Mouse (Mus musculus): ENCODE measurements at regions not wholly inside any gene's neighbourhood (a gene's known extent, or its start where the extent isn't known, plus 50 kb on each side); places are given as distances from the start of the nearest gene placed in this dataset.

GRCm38 (mm10) chr5:12233377-12234096 lies 149.6 kb upstream of the Sema3d start:
- DNase-seq, result no peak

DNA sequence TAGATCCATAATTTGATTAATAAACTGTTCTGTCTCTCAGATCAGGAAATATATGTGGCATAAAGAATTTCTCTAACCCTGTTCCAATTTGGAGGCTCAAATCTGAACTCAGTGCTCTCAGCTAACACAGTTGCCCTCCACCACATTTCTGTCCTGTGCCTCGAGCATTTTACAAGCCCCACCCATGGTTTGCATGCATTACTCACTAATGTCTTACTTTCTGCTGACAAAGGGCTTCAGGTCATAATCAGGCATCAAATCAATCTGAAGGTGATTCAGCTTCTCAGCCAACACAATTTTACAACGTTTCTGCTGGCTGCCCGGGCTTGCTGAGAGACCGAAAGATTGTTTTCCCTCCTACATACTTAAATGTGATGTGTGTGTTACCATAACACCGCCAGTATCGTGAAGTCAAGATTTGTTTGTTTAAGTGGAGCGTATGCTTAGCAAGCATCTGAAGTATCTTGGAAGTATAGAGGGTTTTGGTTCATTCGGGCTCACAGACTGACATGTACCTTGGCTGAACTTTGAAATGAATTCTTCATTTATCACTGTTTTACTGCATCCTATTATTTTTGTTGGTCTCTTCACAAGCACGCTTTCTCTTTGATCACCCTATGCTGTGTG lies 139.9 kb upstream of the Sema3d start:
- no peak for DNase-seq

DNA sequence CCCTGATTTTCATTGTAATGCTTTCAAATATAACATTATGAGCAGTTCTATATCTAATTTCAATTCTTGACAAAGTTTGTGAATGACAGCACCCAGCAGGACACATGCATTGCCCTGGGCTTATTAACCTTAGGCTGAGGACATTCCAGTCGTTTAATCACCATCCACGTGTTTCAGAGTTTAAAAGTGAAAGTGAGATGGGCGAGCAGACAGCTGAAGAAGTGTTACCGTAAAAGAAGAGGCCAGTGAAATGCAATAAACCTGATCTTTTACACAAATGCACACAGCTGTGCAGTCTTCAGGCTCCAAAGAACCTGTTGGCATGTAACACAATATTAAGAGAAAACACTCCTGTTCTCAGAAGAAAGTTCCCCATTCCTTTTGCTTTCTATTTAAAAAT lies 89.5 kb upstream of the Sema3d start:
- DNase-seq, result no peak

DNA sequence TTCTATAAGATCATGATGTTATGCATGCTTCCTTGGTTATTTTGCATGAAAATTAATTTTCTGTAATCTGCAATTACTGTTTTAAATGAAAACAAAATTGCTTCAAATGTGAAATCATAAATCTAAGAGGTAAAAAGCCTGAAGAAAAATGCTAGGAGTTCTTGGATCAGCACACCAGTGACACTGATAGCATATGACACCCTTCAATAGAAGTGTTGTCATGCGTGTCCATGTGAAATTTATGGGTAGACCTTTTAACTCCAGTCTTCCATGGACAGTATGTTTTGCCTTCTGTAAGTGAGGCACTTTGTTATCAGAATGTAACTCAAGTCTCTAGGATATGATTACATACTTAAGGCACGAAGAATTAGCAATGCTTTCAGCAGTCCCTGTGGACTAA lies 85.9 kb upstream of the Sema3d start:
- DNase-seq, result no peak

- no peak for DNase-seq
Observed at GRCm38 (mm10) chr5:12301833-12302808, 81.1 kb upstream of the Sema3d start.

DNA sequence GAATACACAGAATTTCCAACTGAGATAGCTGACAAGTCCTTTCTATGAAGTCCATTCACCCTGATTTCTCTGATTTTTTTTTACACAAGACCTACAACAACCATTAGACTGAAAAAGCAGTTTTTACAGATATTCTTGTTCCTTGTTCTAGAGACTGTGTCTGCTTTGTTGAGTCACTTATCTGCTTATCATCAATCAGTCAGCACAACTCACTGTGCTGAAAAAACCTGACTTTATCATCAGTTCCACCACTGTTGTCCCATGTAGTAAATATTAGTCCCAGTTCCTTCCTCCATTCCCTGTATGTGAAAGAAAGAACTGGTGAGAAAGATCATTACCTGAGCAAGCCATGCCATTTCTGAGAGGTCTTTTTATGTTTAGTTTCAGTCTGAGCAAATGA lies 73.8 kb upstream of the Sema3d start:
- no peak for DNase-seq

DNA sequence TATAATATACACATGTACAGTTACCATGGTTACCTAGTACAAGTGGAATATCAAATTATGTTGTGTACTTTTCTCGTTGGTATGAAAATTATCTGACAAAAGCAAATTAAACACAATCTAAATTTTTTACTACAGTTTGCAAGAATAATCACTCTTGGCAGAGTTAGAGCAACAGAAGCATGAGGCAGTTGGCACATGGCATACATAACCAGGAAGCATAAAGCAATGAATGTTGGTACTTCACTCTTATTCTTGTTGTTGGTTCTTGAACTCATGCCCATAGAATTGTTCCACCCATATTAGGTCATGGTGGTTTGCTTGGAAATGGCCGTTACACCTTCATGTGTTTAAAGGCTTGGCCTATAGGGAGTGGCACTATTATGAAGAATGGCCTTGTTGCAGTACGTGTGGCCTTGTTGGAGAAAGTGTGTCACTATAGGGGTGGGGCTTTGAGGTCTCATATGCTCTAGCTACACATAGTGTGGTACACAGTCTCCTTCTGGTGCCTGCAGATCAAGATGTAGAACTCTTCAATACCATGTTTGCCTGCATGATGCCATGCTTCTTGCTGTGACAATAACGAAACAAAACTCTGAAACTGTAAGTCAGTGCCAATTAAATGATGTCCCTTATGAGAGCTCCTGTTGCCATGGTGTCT lies 50.4 kb upstream of the Sema3d start:
- DNase-seq, result no peak
